Mouse (Mus musculus): ENCODE measurements at regions not wholly inside any gene's neighbourhood (a gene's known extent, or its start where the extent isn't known, plus 50 kb on each side); places are given as distances from the start of the nearest gene placed in this dataset.
"Not testable (repeated sequence)": the region's sequence is repeated elsewhere in the genome, so short reads cannot be mapped to it uniquely, and the experiment has no call there.

- H3K27me3 ChIP-seq (ENCODE audit: control insufficient read depth, insufficient read depth, insufficient read length) = no peaks in the 10 kb centered on the region
- H3K36me3 ChIP-seq (ENCODE audit: control insufficient read depth, insufficient read depth) = no peaks in the 10 kb centered on the region
- H3K79me2 ChIP-seq (ENCODE audit: control insufficient read depth, insufficient read depth) = no peaks in the 10 kb centered on the region
- H3K4me2 ChIP-seq (ENCODE audit: low read depth) = no peak overlapping the region
- H3K4me3 ChIP-seq = no peak overlapping the region
- TF ChIP-seq TCF3 (IDR thresholded peaks at IDR 0.05; ENCODE audit: insufficient read length, low read depth) = no peak
- TF ChIP-seq MYOG (IDR thresholded peaks at IDR 0.05; ENCODE audit: control insufficient read depth in 1 of 3, insufficient read depth in 1 of 3, insufficient read length in 2 of 3, low read depth in 2 of 3) = no peak
- TF ChIP-seq CEBPB (IDR thresholded peaks at IDR 0.05; ENCODE audit: insufficient read depth, poor library complexity, severe bottlenecking) = no peak
- no peak for TF ChIP-seq REST (IDR thresholded peaks at IDR 0.05; ENCODE audit: insufficient read depth, insufficient read length)
- TF ChIP-seq TCF12 (IDR thresholded peaks at IDR 0.05; ENCODE audit: insufficient read depth, poor library complexity, severe bottlenecking) = no peak
- no peak for TF ChIP-seq MAX (IDR thresholded peaks at IDR 0.05; ENCODE audit: low read depth)
- TF ChIP-seq POLR2A (IDR thresholded peaks at IDR 0.05; ENCODE audit: insufficient read length, low read depth) = no peak
- H3ac ChIP-seq (ENCODE audit: control insufficient read depth, insufficient read length) = no peak overlapping the region
Observed at GRCm38 (mm10) chr15:17435862-17436261, 707.3 kb downstream of the Cdh9 start.

- Histone ChIP-seq H3K36me3 (ENCODE audit: control insufficient read depth, insufficient read depth) (no peaks in the 10 kb centered on the region), H3ac (ENCODE audit: control insufficient read depth, insufficient read length) (no peak overlapping the region), H3K4me2 (ENCODE audit: low read depth) (no peak overlapping the region), H3K79me2 (ENCODE audit: control insufficient read depth, insufficient read depth) (no peaks in the 10 kb centered on the region), H3K4me3 (no peak overlapping the region), H3K27me3 (ENCODE audit: control insufficient read depth, insufficient read depth, insufficient read length) (no peaks in the 10 kb centered on the region)
- TF ChIP-seq POLR2A (IDR thresholded peaks at IDR 0.05; ENCODE audit: insufficient read length, low read depth) = no peak
- TF ChIP-seq MYOG (IDR thresholded peaks at IDR 0.05; ENCODE audit: control insufficient read depth in 1 of 3, insufficient read depth in 1 of 3, insufficient read length in 2 of 3, low read depth in 2 of 3) = no peak
- no peak for TF ChIP-seq CEBPB (IDR thresholded peaks at IDR 0.05; ENCODE audit: insufficient read depth, poor library complexity, severe bottlenecking)
- TF ChIP-seq MYOD1 (IDR thresholded peaks at IDR 0.05; ENCODE audit: control insufficient read depth in 1 of 3, insufficient read length in 2 of 3, low read depth in 2 of 3) = no peak
- TF ChIP-seq E2F4 (IDR thresholded peaks at IDR 0.05; ENCODE audit: insufficient read depth) = no peak
- TF ChIP-seq USF1 (IDR thresholded peaks at IDR 0.05; ENCODE audit: low read depth) = no peak
- TF ChIP-seq REST (IDR thresholded peaks at IDR 0.05; ENCODE audit: insufficient read depth, insufficient read length) = no peak
- no peak for TF ChIP-seq MAX (IDR thresholded peaks at IDR 0.05; ENCODE audit: low read depth)
- TF ChIP-seq TCF3 (IDR thresholded peaks at IDR 0.05; ENCODE audit: insufficient read length, low read depth) = no peak
- TF ChIP-seq SRF (IDR thresholded peaks at IDR 0.05; ENCODE audit: control insufficient read depth, insufficient read length, low read depth) = no peak
- no peak for TF ChIP-seq TCF12 (IDR thresholded peaks at IDR 0.05; ENCODE audit: insufficient read depth, poor library complexity, severe bottlenecking)
- no peak for TF ChIP-seq POLR2AphosphoS2 (IDR thresholded peaks at IDR 0.05; ENCODE audit: insufficient read length, low read depth)
Observed at GRCm38 (mm10) chr15:17448218-17448617, 719.7 kb downstream of the Cdh9 start.

GRCm38 (mm10) chr15:17449736-17450135, 721.2 kb downstream of the Cdh9 start:
- H3K79me2 ChIP-seq (ENCODE audit: control insufficient read depth, insufficient read depth); H3K4me2 ChIP-seq (ENCODE audit: low read depth); H3ac ChIP-seq (ENCODE audit: control insufficient read depth, insufficient read length); H3K4me3 ChIP-seq; H3K36me3 ChIP-seq (ENCODE audit: control insufficient read depth, insufficient read depth); H3K27me3 ChIP-seq (ENCODE audit: control insufficient read depth, insufficient read depth, insufficient read length): not testable (repeated sequence)

GRCm38 (mm10) chr15:17467077-17467476, 738.5 kb downstream of the Cdh9 start:
- no peak overlapping the region for H3K4me3 ChIP-seq
- no peaks in the 10 kb centered on the region for H3K36me3 ChIP-seq (ENCODE audit: control insufficient read depth, insufficient read depth)
- no peak overlapping the region for H3K4me2 ChIP-seq (ENCODE audit: low read depth)
- no peaks in the 10 kb centered on the region for H3K27me3 ChIP-seq (ENCODE audit: control insufficient read depth, insufficient read depth, insufficient read length)
- no peaks in the 10 kb centered on the region for H3K79me2 ChIP-seq (ENCODE audit: control insufficient read depth, insufficient read depth)
- TF ChIP-seq SRF (IDR thresholded peaks at IDR 0.05; ENCODE audit: control insufficient read depth, insufficient read length, low read depth) = no peak
- TF ChIP-seq REST (IDR thresholded peaks at IDR 0.05; ENCODE audit: insufficient read depth, insufficient read length) = no peak
- TF ChIP-seq POLR2AphosphoS2 (IDR thresholded peaks at IDR 0.05; ENCODE audit: insufficient read length, low read depth) = no peak
- no peak for TF ChIP-seq TCF3 (IDR thresholded peaks at IDR 0.05; ENCODE audit: insufficient read length, low read depth)
- no peak for TF ChIP-seq TCF12 (IDR thresholded peaks at IDR 0.05; ENCODE audit: insufficient read depth, poor library complexity, severe bottlenecking)
- TF ChIP-seq CEBPB (IDR thresholded peaks at IDR 0.05; ENCODE audit: insufficient read depth, poor library complexity, severe bottlenecking) = no peak
- TF ChIP-seq E2F4 (IDR thresholded peaks at IDR 0.05; ENCODE audit: insufficient read depth) = no peak
- TF ChIP-seq POLR2A (IDR thresholded peaks at IDR 0.05; ENCODE audit: insufficient read length, low read depth) = no peak
- TF ChIP-seq MAX (IDR thresholded peaks at IDR 0.05; ENCODE audit: low read depth) = no peak
- no peak for TF ChIP-seq MYOG (IDR thresholded peaks at IDR 0.05; ENCODE audit: control insufficient read depth in 1 of 3, insufficient read depth in 1 of 3, insufficient read length in 2 of 3, low read depth in 2 of 3)
- TF ChIP-seq MYOD1 (IDR thresholded peaks at IDR 0.05; ENCODE audit: control insufficient read depth in 1 of 3, insufficient read length in 2 of 3, low read depth in 2 of 3) = no peak
- no peak for TF ChIP-seq USF1 (IDR thresholded peaks at IDR 0.05; ENCODE audit: low read depth)
- H3ac ChIP-seq (ENCODE audit: control insufficient read depth, insufficient read length) = no peak overlapping the region

- H3ac ChIP-seq (ENCODE audit: control insufficient read depth, insufficient read length) = no peak overlapping the region
- no peaks in the 10 kb centered on the region for H3K79me2 ChIP-seq (ENCODE audit: control insufficient read depth, insufficient read depth)
- no peaks in the 10 kb centered on the region for H3K27me3 ChIP-seq (ENCODE audit: control insufficient read depth, insufficient read depth, insufficient read length)
- H3K4me2 ChIP-seq (ENCODE audit: low read depth) = no peak overlapping the region
- no peak overlapping the region for H3K4me3 ChIP-seq
- TF ChIP-seq E2F4 (IDR thresholded peaks at IDR 0.05; ENCODE audit: insufficient read depth) (no peak), SRF (IDR thresholded peaks at IDR 0.05; ENCODE audit: control insufficient read depth, insufficient read length, low read depth) (no peak), MYOD1 (IDR thresholded peaks at IDR 0.05; ENCODE audit: control insufficient read depth in 1 of 3, insufficient read length in 2 of 3, low read depth in 2 of 3) (no peak), TCF3 (IDR thresholded peaks at IDR 0.05; ENCODE audit: insufficient read length, low read depth) (no peak)
- no peaks in the 10 kb centered on the region for H3K36me3 ChIP-seq (ENCODE audit: control insufficient read depth, insufficient read depth)
Observed at GRCm38 (mm10) chr15:17493561-17493960, 765.0 kb downstream of the Cdh9 start.

All from myocyte (in vitro differentiated cells).